Mouse (Mus musculus): Measurements from ENCODE around the gene Kndc1.

Kndc1 gene

DNA sequence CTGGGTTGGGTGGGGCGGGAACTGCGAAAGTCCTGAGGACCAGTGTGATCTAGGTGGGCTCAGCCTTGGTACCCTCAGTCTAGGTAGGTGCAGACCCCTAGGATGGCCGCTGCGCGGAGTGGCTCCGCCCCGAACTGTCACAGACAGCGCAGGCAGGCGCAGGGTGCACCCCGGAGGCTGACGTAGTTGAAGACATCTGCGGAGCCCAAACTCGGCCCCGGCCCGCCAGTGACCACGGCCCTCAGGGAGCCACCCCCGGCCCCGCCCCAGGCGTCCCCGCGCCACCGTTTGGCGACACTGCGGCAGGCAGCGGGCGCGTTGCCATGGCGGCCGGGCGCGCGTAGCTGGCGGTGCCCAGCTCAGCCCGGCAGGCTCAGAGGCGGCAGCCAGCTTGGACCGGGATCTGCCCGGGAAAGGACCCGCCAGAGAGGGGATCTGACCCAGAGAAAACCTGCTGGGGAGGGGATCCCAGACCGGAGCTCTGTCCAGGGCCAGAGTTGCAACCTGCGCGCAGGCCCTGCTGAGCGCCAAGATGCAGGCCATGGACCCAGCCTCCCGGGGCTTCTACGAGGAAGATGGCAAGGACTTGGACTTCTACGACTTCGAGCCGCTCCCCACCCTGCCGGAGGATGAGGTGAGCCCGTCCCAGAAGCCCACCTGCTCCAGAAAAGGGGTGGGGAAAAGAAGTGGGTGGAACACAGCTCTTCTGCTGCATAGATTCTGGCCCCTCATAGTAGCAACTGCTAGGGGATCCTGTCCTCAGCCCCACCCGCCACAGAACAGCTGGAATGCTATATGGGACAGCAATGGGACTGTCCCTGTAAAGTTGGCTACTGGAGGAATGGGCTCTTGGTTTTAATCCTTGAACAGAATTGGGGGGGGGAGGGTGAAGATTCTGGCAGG is at the start of gene Kndc1:
Kndc1 (plus strand) TSS at position 42 of the 903 bp plus-strand sequence.
- DNase-seq (ENCODE audit: low spot score), result no peak

GRCm38 (mm10) chr7:139845101-139845500 is 49.4 kb upstream of the Kndc1 start:
- no peak for DNase-seq (ENCODE audit: low spot score)

DNA sequence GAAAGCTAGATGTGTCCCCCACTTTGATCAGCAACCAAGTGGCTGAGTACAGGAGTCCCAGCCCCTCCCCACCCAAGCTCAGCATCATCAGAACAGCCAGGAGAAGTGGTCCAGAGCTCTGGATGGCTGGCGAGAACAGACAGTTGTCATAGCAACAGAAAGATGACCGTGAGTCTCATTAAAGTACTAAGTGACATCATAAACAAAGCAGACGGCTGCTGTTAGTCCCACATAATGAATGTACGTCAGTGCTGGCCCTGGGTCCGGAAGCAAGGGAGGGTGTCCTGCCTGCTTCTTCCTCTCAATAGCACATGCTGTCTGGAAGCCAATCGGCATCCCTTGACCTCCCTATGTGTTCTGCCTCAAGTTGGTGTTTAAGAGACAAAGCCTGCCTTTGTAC is 44.3 kb upstream of the Kndc1 start:
- peak; percentile 15 for DNase-seq (ENCODE audit: low spot score)

DNA sequence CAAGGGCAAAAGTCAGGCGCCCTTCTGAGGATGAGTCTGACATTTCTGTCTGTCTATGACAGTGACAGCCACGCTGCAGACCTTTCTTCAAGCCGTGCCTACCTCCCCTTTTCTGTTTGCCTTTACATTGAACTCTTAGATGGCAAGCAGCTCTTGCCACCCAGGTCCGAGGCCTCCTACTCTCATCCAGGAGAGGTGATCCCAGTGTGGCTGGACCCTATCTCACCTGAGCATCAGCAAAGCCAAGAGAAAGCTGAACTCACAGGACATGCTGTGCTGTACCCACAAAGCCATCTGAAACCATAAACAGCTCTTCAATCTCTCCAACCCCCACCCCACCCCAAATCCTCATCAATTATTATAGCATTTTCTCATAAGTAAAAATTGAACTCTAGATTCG is 43.8 kb upstream of the Kndc1 start:
- no peak for DNase-seq (ENCODE audit: low spot score)

- DNase-seq (ENCODE audit: low spot score), result no peak
Observed at GRCm38 (mm10) chr7:139851098-139851497, 43.4 kb upstream of the Kndc1 start.

DNA sequence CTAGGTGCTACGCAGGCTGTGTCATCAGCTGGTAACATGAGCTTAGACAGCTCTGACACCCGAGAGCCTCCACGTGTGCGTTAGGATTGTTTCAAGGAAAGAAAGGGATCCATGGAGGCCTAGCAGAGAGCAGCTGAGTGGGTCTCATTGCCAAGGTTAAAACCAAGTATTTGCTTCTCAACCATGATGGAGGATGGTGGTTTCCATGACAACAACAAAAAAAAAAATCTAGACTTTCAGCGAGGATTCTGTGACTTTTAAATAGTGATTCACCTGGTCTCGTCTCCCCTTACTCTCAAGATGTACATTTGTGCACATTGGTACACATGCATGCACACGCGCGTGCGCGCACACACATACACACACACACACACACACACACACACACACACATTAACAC is 39.2 kb upstream of the Kndc1 start:
- DNase-seq (ENCODE audit: low spot score), result no peak

DNA sequence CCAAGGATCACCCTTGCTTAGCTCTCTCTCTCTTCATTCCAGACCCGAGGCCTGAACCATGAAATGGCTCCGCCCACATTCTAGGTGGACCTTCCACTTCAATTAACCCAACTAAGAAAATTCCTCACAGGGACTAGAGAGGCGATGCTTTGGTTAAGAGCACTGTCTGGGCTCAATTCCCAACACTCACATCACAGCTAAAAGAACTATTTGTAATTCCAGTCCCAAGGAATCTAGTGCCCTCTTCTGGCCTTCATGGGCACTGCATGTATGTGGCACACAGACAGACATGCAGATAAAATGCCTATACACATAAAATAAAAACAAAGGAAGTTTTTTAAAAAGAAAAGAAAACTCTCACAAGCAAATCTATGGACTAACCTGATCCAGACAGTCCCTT is 33.1 kb upstream of the Kndc1 start:
- DNase-seq (ENCODE audit: low spot score), result peak; percentile 24

DNA sequence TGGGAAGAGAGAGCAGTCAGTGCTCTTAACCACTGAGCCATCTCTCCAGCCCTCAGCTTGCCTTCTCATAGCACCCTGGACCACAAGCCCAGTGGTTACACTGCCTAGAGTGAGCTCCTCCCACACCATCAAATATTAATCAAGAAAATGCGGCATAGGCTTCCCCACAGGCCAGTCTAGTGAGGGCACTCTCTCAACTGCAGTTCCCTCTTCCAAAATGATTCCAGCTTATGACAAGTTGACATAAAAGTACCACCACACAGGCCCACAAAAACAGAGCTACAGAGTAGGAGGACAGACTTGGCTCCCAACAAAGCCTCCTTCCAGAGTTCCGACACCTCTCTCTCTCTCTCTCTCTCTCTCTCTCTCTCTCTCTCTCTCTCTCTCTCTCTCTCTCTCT is 31.4 kb upstream of the Kndc1 start:
- DNase-seq (ENCODE audit: low spot score), result no peak

GRCm38 (mm10) chr7:139864253-139864652 is 30.2 kb upstream of the Kndc1 start:
- no peak for DNase-seq (ENCODE audit: low spot score)

- no peak for DNase-seq (ENCODE audit: low spot score)
Observed at GRCm38 (mm10) chr7:139864871-139865270, 29.6 kb upstream of the Kndc1 start.

DNA sequence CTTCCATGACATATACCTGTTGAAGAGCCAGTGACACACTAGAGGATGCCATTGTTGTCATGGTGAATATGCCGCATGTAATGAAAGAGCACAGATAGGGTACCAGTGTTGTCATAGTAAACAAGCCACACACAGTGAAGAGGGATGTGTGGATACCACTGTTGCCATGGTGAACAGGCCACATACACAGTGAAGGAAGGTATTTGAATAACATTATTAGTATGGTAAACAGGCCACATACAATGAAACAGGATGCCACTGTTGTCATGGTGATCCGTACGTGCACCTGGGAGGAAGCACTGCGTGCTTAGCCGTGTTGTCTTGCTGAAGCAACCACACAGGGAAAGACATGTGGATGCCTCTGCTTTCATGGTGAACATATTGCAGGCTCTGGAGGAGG is 23.5 kb upstream of the Kndc1 start:
- no peak for DNase-seq (ENCODE audit: low spot score)

- peak; percentile 29 for DNase-seq (ENCODE audit: low spot score)
Observed at GRCm38 (mm10) chr7:139877167-139877792, 17.2 kb upstream of the Kndc1 start.

DNA sequence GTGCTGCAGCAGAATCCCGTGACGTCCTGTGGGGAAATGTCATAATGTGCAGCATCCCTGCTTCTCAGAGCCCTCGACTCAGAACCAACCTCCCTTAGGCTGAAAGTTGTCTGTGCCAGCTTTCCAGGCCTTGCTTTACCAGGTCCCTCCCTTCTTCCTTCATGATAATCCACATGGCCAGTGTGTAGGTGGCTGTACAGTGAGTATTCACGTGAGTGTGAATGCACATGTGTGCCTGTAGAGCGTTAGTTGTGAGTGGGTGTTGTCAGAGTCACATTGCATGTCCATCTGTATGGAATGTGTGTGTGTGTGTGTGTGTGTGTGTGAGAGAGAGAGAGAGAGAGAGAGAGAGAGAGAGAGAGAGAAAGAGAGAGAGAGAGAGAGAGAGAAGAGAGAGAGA is 16.4 kb upstream of the Kndc1 start:
- DNase-seq (ENCODE audit: low spot score), result no peak

DNA sequence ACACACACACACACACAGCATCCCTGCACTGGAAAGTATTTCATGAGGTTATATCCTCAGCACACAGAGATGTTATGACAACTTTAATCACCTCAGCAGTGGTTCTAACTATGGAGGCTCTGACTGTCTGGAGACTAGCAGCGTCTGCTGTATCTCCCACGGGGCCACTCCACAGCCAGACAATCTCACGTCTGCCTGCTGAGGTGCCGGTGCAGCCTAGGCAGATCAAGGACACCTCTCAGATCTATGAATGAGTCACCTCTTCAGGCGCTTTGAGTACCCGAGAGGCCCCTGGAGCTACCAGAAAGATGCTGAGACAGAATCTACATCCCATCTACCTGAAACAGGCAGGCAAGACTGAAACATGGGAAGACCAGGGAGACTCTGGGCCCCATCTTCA is 15.9 kb upstream of the Kndc1 start:
- no peak for DNase-seq (ENCODE audit: low spot score)

GRCm38 (mm10) chr7:139883545-139883944 is 11.0 kb upstream of the Kndc1 start:
- DNase-seq (ENCODE audit: low spot score), result no peak

GRCm38 (mm10) chr7:139891779-139892178 is 2.7 kb upstream of the Kndc1 start:
- DNase-seq (ENCODE audit: low spot score), result no peak

GRCm38 (mm10) chr7:139896271-139896670 is 1.8 kb downstream of the Kndc1 start:
- DNase-seq (ENCODE audit: low spot score), result no peak

- no peak for DNase-seq (ENCODE audit: low spot score)
Observed at GRCm38 (mm10) chr7:139896796-139897195, 2.3 kb downstream of the Kndc1 start.

- no peak for DNase-seq (ENCODE audit: low spot score)
Observed at GRCm38 (mm10) chr7:139898606-139899005, 4.1 kb downstream of the Kndc1 start.

GRCm38 (mm10) chr7:139899505-139899904 is 5.0 kb downstream of the Kndc1 start:
- DNase-seq (ENCODE audit: low spot score), result no peak

DNA sequence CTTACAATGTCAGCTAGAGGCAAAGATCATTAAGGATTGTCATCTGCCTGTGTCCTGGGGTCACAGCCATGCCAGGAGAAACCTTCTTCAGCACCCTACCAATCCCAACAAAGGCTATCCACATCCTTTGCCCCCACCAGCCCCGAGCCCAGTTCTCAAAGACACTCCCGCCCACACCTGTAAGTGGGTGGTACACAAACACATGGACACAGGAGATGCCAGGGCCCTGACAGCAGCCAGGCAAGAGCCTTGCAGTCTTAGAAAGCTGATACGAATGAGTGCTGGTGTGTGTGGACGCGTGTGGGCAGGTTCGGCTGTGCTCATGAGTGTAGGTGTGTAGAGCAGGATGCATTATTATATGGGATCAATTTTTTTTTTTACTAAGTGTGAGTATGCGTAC is 6.0 kb downstream of the Kndc1 start:
- no peak for DNase-seq (ENCODE audit: low spot score)

- no peak for DNase-seq (ENCODE audit: low spot score)
Observed at GRCm38 (mm10) chr7:139900896-139901295, 6.4 kb downstream of the Kndc1 start.

DNA sequence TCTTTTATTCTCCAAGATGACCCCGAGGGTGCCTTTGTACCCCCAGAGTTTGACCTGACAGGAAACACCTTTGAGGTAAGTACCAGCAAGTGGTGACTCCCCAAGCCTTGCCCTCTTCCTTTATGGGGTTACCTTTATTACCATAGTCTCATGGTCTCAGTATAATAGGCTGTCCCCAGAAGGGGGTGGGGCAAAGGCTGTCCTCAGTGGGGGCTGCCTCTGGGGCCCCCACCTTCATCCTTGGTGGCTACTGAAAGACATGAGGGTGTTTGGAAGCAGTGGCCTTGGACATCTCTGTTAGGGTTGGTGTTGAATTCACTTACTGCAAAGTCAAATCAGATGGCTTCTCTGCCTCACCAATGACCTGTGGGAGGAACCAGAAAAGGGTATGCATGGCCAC is 7.5 kb downstream of the Kndc1 start:
- no peak for DNase-seq (ENCODE audit: low spot score)

- no peak for DNase-seq (ENCODE audit: low spot score)
Observed at GRCm38 (mm10) chr7:139905261-139905660, 10.8 kb downstream of the Kndc1 start.

Measured in MN1 (cell line).